19 mouse cellular contexts compared by ENCODE assay signal in genomic region chr1:184817768-184818167, GRCm38 (mm10). TPM values are rescaled to one million over a fixed set of nuclear protein-coding genes. Genes with fewer than 3 reads are reported as not detected.
DNase-seq lines count a peak whose midpoint lies in the region; ATAC-seq and TF ChIP-seq lines count a peak whose summit lies in the region.
"Had no signal": no experiment of that assay in that cellular context is flagged by ENCODE, and none has a peak within 500 bp of the region (broad histone marks: within the 10 kb centered on the region; RNA-seq: fewer than 3 reads in every experiment).

No protein-coding gene starts in this region.

- no peak for ATAC-seq in kidney, embryonic 14.5 days (ENCODE audit: low FRiP score, low TSS enrichment)
- 0 out of 2 replicates have a peak, but pooled peaks have one; percentile 38 for ATAC-seq in megakaryocyte, adult 5-6 weeks (ENCODE audit: poor library complexity, severe bottlenecking)
- ATAC-seq: forebrain, embryonic 14.5 days had no signal

- no peak for TF ChIP-seq POLR2A in kidney, adult 2 months (IDR thresholded peaks at IDR 0.05; ENCODE audit: low read depth, low read length)

- 0 out of 2 replicates have a peak, but pooled peaks have one; percentile 22 for TF ChIP-seq CTCF in kidney, adult 2 months (conservative IDR thresholded peaks at IDR 0.05; ENCODE audit: insufficient read depth, insufficient read length, low read depth, low read length)

- no peaks in the 10 kb centered on the region for H3K9me3 ChIP-seq in kidney, embryonic 14.5 days (ENCODE audit: control insufficient read depth, low read length)
- no peaks in the 10 kb centered on the region for H3K9me3 ChIP-seq in ES-E14 (ENCODE audit: control insufficient read depth, insufficient read depth, low read depth, low read length)
- H3K9me3 ChIP-seq: embryonic facial prominence, embryonic 13.5 days; G1E; limb, embryonic 10.5 days; midbrain, embryonic 12.5 days had no signal

- no peaks in the 10 kb centered on the region for H3K27me3 ChIP-seq in kidney, adult 2 months (replicated peaks; ENCODE audit: control insufficient read depth, insufficient read depth, low read length)
- H3K27me3 ChIP-seq in kidney, embryonic 14.5 days (ENCODE audit: control insufficient read depth, insufficient read depth, low read length), result peaks cover 4% of the 10 kb centered on the region; the same call in 1 of the 2 replicates
- H3K27me3 ChIP-seq: embryonic facial prominence, embryonic 13.5 days; midbrain, embryonic 12.5 days had no signal

- no peak overlapping the region for H3K9ac ChIP-seq in kidney, embryonic 14.5 days (ENCODE audit: low read depth, low read length)
- no peak overlapping the region for H3K9ac ChIP-seq in ES-E14 (ENCODE audit: insufficient read depth, low read depth, low read length, poor library complexity, severe bottlenecking)
- H3K9ac ChIP-seq: embryonic facial prominence, embryonic 13.5 days; midbrain, embryonic 12.5 days had no signal

- no peak overlapping the region for H3K27ac ChIP-seq in kidney, adult 2 months (ENCODE audit: insufficient read depth, low read depth, low read length)
- no peak overlapping the region for H3K27ac ChIP-seq in kidney, embryonic 14.5 days (ENCODE audit: low read depth, low read length)
- no peak overlapping the region for H3K27ac ChIP-seq in ES-E14 (ENCODE audit: insufficient read depth, low read depth, low read length, poor library complexity, severe bottlenecking)
- H3K27ac ChIP-seq: embryonic facial prominence, embryonic 13.5 days; limb, embryonic 10.5 days; midbrain, embryonic 12.5 days had no signal

- in situ Hi-C loops in ES-E14 (cut with MboI; ENCODE audit: low sequenced_read_pairs in 2 of 2, unreplicated experiment in 2 of 2), result no loop called here

- H3K4me2 ChIP-seq in kidney, embryonic 14.5 days (replicated peaks; ENCODE audit: low read depth, low read length), result no peak overlapping the region
- H3K4me2 ChIP-seq: embryonic facial prominence, embryonic 13.5 days; heart, embryonic 11.5 days; midbrain, embryonic 12.5 days had no signal

- 81% methylated on average over 6 of the region's 6 CpGs for WGBS in kidney, adult 2 months
- WGBS in kidney, embryonic 14.5 days, result 80% methylated on average over 6 of the region's 6 CpGs

- peaks cover 6% of the 10 kb centered on the region for H3K36me3 ChIP-seq in kidney, adult 2 months (ENCODE audit: control insufficient read depth, insufficient read depth, low read length)
- H3K36me3 ChIP-seq in kidney, embryonic 14.5 days (ENCODE audit: control insufficient read depth, insufficient read depth, low read length), result peaks cover 22% of the 10 kb centered on the region; the same call in 1 of the 2 replicates
- H3K36me3 ChIP-seq in ES-E14 (ENCODE audit: control insufficient read depth, insufficient read depth, low read length, poor library complexity, severe bottlenecking), result peaks cover 2% of the 10 kb centered on the region; the same call in 1 of the 2 replicates

- H3K4me3 ChIP-seq in kidney, adult 2 months (ENCODE audit: insufficient read depth, low read depth, low read length), result no peak overlapping the region
- no peak overlapping the region for H3K4me3 ChIP-seq in kidney, embryonic 14.5 days (ENCODE audit: low read length)
- no peak overlapping the region for H3K4me3 ChIP-seq in ES-E14 (ENCODE audit: insufficient read depth in 1 of 2, low read depth in 1 of 2, low read length in 2 of 2, poor library complexity in 1 of 2, severe bottlenecking in 1 of 2)
- H3K4me3 ChIP-seq: embryonic facial prominence, embryonic 13.5 days; limb, embryonic 10.5 days; midbrain, embryonic 12.5 days had no signal

- H3K4me1 ChIP-seq in kidney, adult 2 months (ENCODE audit: control insufficient read depth, insufficient read depth, low read length), result no peaks in the 10 kb centered on the region
- no peaks in the 10 kb centered on the region for H3K4me1 ChIP-seq in kidney, embryonic 14.5 days (ENCODE audit: control insufficient read depth, insufficient read depth, low read length)
- H3K4me1 ChIP-seq in ES-E14 (ENCODE audit: control insufficient read depth in 2 of 2, insufficient read depth in 2 of 2, low read length in 2 of 2, poor library complexity in 1 of 2), result no peaks in the 10 kb centered on the region; a peak in 1 of 4 replicates

- DNase-seq in kidney, adult 2 months, result no peak
- DNase-seq in A20 (ENCODE audit: low read depth, low spot score), result peak; percentile 20
- peak; percentile 46 for DNase-seq in ES-E14 (ENCODE audit: low read depth, low spot score)
- DNase-seq in urinary bladder, postnatal 14 days (ENCODE audit: low spot score), result no peak
- DNase-seq in heart, postnatal 4 days, result no peak
- DNase-seq: cerebellum, postnatal 14 days; gastrocnemius, postnatal 10 days; kidney, adult 8-10 months; spleen, adult 18-20 months had no signal

TF ChIP-seq in ES-E14, 5 proteins besides CTCF, POLR2A, EP300 and RAD21:
- TF ChIP-seq ZNF384 (IDR thresholded peaks at IDR 0.05; ENCODE audit: low read depth, low read length) (no peak), HCFC1 (IDR thresholded peaks at IDR 0.05; ENCODE audit: borderline replicate concordance, insufficient read depth, low read length) (no peak), ZC3H11A (IDR thresholded peaks at IDR 0.05; ENCODE audit: borderline replicate concordance, low read depth, low read length) (no peak), MAFK (IDR thresholded peaks at IDR 0.05; ENCODE audit: insufficient read depth, low read depth, low read length) (no peak), CHD2 (IDR thresholded peaks at IDR 0.05; ENCODE audit: low read depth, low read length) (no peak)

RNA-seq across cellular contexts. Expression of gene Marc1, which starts 6.7 kb away (rescaled TPM):
- polyA plus RNA-seq in kidney, adult 2 months (2012; rRNA removed), result 1.0 and 2.1 TPM in 2 replicates
- polyA plus RNA-seq in kidney, embryonic 14.5 days (2014; fragmentation: Nextera tagmentation; extraction: Ambion mirVana), result 0.28 and 0.41 TPM in 2 replicates
- total RNA-seq in ES-E14 (2012; rRNA removed), result 0.18 TPM in 1 of 2 replicates, not detected in the other
- 0.62 TPM in 1 of 2 replicates, not detected in the other for total RNA-seq in megakaryocyte, adult 5-6 weeks (2015)
- 0.37 TPM in 1 of 2 replicates, not detected in the other for total RNA-seq in megakaryocyte, adult 5-6 weeks (2017)
- under 1 TPM in 1 of 2 experiments, not detected in 1; 0.14 TPM for total RNA-seq in heart, postnatal 4 days (2021)
- total RNA-seq: G1E; layer of hippocampus, postnatal 10 days had no signal
- polyA plus RNA-seq: embryonic facial prominence, embryonic 13.5 days; forebrain, embryonic 14.5 days; G1E; testis, adult 2 months had no signal

RNA-seq across cellular contexts. Expression of gene Marc2, which starts 28.5 kb away (rescaled TPM):
- 257 and 403 TPM in 2 replicates for polyA plus RNA-seq in kidney, adult 2 months (2012; rRNA removed)
- 177 and 178 TPM in 2 replicates for polyA plus RNA-seq in kidney, embryonic 14.5 days (2014; fragmentation: Nextera tagmentation; extraction: Ambion mirVana)
- total RNA-seq in ES-E14 (2012; rRNA removed), result 58.1 and 76.4 TPM in 2 replicates
- total RNA-seq in megakaryocyte, adult 5-6 weeks (2015), result 141 and 187 TPM in 2 replicates
- total RNA-seq in megakaryocyte, adult 5-6 weeks (2017), result 52.3 and 73.3 TPM in 2 replicates
- total RNA-seq in heart, postnatal 4 days (2021), result 100 to 1,000 TPM; 167 to 178 TPM

Comparison
In these comparisons a context has a peak if more than half of its experiments do, and no peak if none do; other contexts are left out.
1. DNase-seq: peak in A20 (single experiment) and ES-E14 (single experiment); none in kidney, adult 2 months (single experiment), urinary bladder, postnatal 14 days (single experiment) and heart, postnatal 4 days (single experiment).